Mouse (Mus musculus) heart, postnatal 4 days (tissue): ENCODE results near the gene Cyba. TPM values are rescaled to one million over a fixed set of nuclear protein-coding genes. Genes with fewer than 3 reads are reported as not detected.

ENCODE experiments used
- DNase-seq: peaks from one replicate; pipeline ENCODE4 v3.0.0; 2021
- total RNA-seq, 2 experiments: library from RNA; stranded (reverse); gene quantifications; 2 replicates each; pipeline ENCODE4 v1.2.3; 2021

Cyba gene
- total RNA-seq, 2 experiments from 2014 or later, result 59.7 to 69.2 TPM

DNA sequence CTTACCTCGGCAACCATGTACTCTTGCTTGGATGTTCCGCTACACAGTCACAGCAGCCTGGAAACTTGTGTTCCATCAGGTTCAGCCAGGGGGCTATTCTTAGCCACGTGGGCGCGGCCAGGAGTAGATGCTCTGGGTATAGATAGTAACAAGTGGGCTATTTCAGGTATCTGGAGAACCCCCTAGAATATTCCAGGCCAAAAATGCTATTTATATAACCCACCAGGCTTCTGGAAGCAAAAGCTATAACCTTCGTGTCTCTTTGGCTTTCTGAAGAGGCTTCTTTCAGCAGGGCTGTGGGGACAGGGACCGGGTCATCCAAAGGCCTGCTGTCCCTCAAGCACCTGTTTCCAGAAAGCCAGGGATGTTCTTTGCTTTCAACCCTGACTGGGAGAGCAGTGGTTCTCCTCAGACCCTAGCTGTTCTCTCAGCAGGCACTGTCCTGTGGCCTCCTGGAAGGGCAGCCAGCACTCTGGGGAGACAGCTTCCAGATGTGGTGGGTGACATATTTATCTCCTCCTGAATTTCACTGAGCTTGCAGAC is 18.5 kb upstream of the Cyba start:
- DNase-seq, result peak; percentile 62

DNA sequence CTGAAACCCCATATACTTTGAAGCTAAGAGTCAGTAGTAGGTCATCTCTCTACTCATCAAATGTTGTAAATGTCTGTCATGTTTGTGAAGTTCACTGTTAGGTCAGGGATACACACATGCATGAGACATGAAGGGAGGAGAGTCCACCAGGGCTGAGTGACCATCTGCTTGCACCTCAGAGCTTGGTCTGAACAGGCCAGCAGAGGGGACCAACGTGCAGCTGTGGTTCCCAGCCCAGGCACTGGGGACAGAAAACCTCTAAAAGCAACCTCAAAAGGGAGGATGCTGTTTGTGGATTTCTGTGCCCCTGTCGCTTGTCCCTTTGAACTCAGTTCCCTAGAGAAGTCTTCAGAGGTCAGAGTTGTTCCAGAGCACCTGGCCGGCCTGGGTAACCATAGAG is 12.5 kb upstream of the Cyba start:
- DNase-seq, result peak; percentile 33

DNA sequence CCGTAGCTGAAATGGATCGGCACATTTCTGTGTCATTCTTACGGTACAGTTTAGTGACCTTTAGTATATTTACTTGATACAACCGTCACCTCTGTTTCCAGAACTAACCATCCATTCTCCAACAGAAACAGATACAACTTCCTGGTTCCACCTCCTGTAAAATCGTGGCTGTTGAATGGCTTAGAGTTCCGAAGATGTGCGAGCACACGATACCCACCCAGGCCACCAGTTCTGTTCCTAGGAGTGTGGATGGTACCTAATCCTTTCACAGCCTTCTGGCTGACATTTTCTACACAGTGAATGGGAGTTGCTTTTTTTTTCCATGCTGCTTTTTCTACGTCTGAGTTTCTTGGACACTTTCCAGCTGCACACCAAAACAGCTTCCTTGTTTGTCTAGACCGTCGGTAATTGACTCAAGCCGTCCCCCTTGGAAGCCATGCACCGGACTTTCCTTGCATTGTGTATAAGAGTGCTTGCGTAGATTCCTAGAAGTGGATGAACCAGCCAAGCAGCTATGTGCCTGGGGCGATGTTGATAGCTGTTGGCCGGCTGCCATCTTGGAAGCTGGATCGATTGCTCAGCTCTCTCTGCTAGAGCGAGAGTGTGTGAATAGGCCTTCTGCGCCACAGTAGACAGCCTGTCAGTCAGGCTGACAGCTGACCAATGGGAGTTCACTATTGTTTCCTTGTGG is 11.5 kb upstream of the Cyba start:
- DNase-seq, result peak; percentile 93

DNA sequence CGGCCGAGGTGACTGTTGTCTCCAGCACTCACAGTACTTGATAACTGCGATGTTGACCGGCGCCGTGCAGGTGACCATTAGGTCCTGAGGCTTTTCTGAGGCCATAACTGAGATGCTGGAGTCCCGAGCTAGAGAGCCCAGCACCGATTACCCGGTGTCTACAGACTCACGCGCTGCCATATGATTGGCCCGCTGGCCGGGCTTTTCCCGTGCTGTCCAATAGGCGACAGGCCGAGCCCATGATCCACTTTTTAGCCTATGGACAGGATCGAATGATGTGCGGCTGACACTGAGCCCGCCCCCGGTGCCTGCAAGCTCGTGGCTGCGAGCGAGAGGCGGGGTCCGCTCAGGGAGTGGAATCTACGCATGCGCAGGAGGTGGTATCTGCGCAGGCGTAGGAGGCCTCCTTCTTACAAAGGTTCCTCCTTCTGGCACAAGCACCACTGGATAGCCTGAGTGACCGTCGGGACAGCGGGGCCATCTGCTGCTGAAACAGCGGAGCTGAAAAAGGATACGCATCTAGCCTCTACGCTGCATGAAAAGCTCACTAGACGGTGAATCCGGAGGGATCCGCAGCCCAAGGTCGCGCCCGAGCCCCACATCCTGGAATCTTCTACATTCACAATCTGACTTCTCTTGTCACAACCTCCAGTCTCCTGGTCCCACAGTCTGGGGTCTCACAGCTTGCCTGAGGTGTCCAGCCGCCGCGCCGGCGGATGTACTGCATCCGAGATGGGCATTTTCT is 10.7 kb upstream of the Cyba start, which contains the start of gene Mvd:
Gene Mvd, minus strand, starts transcription at position 161 of the 745 bp plus-strand sequence.
- DNase-seq, result peak; percentile 99

DNA sequence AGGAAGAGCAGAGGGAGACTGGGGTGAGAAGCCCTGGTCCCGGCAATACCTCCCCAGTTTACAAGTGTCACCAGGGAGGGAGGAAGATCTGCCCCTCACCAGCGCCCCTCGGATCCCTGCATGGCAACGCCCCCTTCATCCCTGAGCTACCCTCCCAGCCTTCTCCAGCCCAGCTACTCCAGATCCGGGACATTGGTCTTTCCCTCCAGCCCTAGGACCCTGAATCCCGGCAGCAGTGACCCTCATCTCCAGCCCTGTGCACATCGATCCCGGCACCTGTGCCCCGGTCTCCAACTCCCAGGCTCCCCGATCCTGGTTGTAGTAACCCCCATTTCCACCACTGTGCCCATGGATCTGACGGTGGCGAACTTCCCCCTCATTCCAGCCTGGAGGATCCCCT is 10.1 kb upstream of the Cyba start:
- no peak for DNase-seq

DNA sequence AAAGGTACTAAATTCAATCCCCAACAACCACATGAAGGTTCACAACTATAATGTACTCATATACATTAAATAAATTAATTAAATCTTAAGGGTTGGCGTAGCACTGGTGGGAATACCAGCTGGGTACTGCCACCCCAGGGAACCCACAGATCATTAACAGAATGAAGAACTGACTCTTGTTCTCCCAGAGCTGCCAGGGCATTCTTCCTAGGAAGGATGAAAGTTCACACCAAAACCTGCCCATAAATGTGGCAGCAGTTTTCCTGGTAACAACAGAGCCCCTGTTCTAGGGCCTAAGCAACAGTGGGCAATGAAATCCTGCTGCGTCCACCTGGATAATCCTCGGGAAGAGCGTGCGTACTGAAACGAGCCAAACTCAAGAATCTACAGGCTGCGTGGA is 9.6 kb upstream of the Cyba start:
- no peak for DNase-seq

DNA sequence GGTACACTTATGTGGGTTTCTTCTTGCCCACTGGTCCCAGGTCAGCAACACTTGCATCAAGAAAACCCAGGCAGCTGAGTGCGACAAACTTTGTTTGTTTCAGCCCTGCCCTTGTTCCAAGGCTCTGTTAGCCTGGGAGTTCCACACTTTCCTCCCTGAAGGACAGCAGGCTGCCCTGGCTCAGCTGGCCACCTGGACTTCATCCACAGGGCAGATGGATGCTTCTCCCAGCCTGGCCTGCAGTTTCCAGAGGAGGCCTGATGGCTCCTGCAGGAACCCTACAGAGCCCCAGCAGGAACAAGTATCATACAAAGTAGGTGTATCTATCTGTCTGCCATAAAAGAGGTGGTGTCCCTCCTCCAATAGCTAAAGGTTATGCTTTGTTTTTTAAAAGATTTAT is 8.6 kb upstream of the Cyba start:
- DNase-seq, result no peak

DNA sequence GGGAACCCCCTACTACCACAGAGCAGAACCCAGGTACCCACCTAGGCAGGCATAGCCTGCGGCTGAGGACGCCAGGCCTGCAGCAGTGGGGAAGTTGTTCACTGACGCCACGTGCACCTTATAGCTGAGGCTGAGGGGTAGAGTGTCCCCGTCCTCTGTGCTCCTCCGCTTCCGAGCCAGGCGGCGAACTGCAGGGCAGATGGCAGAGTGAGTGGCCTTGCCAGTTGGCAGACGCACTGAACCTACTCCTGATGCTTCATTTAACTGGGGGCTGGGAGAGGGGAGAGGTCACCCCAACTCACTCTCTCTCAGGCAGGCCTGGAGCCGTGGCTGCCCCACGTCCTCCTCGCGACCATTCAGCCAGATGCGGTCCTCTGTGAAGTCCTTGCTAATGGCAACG is 6.6 kb upstream of the Cyba start:
- no peak for DNase-seq

DNA sequence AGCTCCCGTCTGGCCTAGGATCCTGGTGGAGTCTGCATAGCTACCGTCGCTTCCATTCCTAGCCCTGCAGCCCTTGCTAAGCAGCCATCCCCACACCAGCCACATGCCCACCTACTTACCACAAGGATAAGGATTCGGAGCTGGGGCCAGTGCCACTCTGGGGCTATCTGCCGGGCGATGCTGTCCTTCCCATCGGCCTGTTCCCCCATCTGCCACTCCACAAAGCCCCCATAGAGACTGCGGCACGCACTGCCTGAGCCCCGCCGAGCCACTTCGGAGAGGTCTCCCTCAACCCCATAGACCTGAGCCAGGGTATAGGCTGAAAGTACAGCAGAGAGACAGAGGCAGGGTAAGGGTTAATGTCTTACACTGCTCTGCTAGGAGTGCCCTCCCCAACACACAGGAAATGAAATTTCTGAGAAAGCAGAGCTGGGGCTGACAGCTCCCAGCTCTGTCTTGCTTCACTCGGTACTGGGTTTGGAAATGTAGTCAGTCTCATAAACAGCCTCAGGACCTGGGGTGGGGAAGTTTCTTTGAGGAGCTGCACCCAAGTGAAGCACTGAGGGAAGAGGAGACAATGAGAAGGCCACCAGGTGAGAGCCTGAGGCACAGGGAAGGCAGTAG is 5.1 kb upstream of the Cyba start:
- DNase-seq, result no peak

DNA sequence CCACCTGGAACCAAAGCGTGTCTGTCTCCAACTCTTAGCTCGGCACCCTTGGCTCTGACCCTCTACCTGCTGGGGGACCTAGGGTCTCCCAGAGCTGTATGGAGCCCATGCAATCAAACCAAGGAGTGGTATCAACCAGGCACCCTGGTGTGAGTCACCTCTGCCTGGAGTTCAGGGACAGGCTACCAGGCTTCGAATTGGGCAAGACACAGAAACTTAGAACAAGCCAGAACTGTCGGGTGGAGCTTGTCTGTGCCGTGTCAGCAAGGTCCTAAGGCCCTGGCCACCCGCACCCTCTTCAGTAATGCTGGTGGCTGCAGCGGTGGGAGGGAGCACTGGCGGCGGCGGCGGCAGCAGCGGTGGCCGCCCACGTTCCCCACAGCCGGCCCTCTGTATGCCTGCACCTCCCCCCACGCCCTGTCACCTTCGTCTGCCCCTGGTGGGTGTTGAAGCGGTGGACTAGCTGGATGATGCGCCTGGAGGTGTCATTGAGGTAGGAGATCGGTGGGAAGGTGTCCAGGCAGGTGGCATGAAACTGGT is 3.9 kb upstream of the Cyba start:
- DNase-seq, result no peak

DNA sequence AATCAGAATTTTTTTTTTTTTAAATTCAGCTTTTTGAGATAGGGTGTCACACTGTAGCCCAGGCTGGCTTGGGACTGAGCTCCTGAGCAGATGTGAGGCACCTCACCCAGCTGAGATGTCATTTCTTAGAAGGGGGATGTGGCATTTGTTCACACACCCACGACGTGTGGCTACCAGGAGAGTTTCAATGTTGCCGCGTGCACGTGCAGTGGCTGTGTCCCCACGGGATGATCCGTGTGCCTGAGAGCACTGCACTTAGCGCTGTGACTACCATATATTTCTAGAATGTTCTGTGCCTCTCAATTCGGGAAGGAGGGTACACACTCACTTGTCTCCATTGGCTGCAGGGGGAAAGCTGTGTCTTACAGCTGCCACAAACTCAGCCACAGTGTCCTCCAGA is 3.4 kb upstream of the Cyba start:
- DNase-seq, result no peak

DNA sequence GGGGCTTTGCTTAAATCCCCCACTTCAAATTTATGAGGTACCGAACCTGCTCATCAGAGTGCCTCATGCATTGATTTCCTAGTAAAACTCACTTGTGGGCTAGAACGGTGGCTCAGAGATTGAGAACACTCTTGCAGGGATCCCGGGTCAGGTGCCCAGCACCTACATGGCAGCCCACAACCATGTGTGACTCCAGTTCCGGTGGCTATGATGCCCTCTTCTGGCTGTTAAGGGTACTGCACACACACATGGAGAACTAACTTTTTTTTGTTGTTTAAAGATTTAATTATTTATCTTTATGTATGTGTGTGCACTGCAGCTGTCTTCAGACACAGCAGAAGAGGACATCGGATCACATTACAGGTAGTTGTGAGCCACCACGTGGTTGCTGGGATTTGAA is 2.6 kb upstream of the Cyba start:
- DNase-seq, result no peak

DNA sequence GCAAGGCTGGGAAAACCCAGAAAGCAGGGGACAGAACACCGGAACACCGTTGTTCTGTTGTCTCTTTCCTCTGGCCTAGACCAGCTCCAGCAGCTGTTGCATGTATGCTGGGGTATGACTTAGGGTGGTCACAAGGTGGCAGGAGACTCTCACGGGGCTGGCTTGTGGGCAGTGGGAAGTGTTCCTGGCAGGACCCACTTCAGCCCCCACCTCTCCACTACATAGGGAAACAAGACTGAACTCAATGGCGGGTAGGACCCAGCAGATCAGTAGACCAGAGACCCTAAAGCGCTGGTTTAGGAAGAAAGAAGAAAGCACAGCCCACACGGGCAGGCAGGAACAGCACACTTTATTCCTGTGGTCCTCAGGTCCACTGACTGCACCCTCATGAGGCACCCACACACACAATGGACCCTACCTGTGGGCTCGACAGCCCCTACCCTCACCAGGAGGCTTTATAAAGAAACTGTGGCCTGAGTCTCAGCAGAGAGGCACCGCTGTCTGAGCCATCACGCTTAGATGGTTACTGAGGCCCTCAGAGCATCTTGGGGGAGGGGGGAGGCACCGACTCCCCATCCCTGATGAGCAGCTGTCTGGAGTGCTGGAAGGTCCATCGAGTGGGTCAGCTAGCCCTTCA is 657 bp upstream of the Cyba start:
- DNase-seq, result peak; percentile 21

DNA sequence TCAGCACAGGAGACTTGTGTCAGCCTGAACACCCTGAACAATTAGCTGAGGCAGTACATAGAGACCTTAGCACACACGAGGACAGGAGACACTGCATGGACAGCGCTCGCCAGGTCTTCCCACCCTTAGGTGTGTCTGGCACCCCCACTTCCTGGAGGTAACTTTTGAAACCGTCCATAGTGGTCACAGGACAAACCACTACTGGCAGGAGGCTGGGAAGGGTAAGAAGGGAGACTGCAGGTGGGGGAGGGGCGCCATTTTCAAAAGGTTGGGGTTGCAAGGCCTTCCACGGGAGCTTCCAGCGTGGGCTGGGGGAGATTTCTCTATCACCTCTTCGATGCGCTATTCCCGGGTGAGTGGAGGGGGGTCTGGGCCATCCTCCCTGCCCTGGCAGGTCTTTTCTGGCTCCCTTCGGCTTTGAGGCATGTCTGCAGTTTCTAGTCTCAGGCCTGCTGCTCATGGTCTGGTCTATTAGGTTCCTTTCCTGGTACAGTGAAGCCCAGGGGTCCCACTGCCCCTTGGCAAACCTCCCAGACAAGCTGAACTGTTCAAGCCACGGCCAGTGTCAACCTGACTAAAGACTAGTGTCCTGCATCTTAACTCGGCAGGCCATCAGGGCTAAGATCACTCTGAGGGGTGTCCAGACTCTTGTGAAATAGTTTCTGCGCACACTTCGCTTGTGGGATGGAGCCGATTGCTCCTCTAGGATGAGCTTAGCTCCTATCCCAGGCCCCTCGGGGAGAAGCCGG is 862 bp downstream of the Cyba start:
- DNase-seq, result peak; percentile 35

DNA sequence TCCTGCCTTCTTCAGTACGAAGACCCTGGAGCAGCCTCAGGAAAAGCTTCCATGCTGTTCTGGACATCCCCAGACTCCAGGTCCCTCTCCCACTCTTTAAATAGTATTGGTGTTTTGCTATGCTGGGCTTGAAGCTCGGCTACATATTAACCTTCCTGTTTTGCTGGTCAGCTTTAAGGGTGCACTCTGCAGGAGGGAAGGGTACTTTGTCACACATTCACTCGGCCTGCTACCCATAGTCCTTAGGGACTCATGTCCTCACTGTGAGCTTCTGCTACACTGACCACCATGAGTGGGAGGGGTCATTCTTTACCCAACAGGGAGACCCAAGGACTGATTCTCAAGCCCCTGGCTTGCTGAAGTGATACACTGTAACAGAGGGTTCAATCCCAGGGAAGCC is 2.1 kb downstream of the Cyba start:
- DNase-seq, result no peak

DNA sequence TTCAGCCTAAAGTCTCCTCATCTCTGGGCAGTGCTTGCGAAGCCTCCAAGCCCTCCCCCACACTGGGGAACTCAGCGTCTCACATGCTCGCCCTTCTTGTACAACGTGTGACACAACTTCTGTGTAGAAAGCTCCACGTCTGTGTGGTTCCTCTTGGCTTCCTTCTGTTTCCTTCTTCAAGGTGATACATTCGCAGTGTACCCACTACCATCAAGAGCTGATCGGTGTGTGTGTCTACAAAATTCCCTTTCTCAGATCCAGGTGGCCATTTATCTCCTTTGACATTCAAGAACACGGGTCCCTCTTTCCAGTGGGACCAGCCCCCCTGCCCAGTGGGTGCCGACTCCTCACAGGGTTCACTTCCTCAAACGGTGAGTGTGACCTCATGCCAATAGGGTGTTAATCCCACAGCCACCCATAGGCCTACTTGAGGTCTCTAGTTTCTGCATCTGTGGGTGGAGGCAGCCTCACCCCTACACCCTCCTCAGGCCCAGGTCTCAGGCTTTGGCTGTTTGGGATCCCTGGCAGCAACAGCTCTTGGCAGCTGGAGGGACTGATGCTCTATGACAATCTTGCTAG is 2.6 kb downstream of the Cyba start:
- DNase-seq, result no peak

DNA sequence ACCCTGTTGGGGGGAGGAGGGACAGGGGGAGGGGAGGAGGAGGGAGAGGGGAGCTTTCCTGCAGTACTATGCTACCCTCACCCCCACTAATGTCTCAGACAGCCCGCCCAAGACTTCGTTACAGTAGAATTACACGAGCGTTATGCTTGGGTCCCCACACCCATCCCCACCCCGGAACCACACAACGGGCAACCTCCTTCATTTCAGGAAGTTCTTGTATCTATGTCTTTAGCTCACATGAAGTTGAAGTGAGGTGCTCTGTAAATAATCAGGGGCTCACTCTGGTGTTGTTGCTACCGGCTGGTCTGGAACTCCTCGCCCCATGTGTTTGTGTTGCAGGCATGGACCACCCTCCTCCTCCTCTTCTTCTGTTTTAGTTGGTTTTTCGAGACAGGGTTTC is 4.6 kb downstream of the Cyba start:
- no peak for DNase-seq

DNA sequence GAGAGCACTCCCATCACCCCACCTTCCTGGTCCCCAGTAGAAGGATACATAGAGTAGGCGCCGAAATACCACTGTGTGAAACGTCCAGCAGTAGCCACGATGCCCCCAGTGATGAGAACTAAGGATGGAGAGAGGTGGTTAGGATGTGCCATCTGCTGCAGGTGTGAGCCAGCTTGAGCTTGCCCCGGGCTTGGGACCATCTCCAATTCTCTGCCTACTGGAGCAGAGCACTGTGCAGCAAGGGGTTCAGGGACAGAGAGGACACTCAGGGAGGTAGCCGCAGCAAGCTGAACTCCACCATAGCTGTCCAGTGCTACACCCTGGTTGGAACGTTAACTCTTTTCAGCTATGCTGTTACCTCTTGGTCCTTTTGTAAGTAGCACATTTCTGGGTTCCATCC is 5.1 kb downstream of the Cyba start:
- no peak for DNase-seq

DNA sequence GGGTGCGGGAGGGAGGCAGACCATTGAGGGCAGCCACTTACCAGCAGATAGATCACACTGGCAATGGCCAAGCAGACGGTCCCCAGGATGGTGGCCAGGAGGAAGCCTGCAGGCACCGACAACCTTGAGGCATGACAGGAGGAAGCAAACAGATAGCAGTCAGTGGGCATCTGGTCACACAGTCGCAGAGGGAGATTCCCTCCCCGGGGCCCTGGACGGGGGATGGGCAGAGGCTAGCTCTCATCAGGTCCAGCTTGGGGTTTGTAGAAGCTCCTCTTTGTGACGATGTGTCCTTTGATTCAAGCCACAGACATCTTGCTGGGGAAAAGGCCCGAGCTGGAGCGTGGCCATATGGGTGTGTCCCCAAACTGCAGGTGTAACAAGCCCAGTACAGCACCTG is 6.6 kb downstream of the Cyba start:
- DNase-seq, result no peak

DNA sequence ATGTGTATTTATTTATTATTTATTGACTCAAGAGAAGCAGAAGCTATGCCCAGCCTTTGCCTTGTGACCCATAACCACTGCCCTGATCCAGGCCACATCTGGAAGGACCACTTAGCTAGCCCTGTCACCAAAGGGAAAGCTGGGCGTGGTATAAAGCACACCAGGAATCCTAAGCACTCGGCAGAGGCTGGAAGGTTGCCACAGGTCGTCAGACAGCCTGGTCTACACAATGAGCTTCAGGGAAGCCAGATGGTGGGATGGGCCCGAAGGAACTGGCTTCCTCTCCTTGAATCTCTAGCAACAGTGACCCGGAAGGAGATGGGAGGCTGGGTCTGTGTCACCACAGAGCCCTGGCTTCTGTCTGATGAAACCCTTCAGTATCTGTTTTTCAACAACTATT is 9.1 kb downstream of the Cyba start:
- DNase-seq, result peak; percentile 80

DNA sequence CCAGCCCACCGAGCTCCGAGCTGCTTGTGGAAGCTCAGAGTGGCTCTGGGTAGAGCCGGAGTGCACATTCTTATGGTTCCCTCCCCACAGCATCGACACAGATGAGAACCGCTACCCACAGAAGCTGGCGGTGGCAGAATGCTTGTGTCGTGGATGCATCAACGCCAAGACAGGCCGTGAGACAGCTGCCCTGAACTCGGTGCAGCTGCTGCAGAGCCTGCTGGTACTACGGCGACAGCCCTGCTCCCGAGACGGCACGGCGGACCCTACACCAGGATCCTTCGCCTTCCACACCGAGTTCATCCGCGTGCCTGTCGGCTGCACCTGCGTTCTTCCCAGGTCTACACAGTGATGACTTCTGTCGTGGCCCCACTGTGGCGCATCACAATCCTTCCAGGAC is 9.5 kb downstream of the Cyba start:
- no peak for DNase-seq
